12 mouse cellular contexts compared by ENCODE assay signal in the genomic region with DNA sequence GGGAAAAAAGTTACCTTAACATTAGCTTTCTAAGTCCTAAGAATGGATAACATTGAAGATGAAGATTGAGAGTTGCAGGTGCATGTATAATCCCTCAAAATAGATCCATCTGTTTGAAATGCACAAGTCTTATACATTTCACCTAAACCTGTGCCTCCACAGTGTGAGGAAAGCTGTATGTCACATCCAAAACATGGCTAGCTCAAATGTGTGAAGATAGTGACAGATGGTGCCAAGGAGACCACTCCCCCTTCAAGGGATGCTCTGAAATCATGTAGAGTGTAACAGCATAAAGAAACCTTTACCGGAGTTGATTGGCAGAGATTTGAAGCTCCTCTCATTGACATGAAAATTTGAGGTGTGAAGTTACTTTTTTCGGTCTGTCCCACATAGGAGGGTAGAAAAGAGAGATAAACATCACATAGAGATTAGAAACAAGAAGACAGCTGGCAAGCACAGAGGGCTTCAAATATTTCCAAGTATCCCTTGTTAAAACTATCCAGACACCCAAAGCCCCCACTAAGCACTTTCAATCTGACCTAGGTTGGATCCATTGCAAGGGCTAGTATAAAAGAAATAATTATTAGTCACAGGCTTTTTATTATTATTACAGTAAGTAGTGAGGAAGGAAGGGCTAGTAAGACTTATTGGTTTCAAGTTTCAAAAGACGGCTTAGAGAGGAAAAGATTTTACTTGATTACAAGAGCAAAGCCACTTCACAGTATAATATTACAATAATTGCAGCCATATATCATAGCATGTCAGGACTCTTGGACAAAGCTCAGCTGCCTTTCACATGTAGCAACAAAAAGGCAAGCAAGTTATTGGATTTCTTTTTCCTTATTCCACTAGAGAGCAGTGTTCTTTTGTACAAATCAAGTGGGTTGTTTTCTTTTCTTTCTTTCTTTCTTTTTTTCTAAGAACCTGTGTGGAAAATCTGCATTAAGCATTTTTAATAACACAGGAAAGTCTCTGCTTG.
DNase-seq lines count a peak whose midpoint lies in the region; ATAC-seq and TF ChIP-seq lines count a peak whose summit lies in the region.
"Had no signal": no experiment of that assay in that cellular context is flagged by ENCODE, and none has a peak within 500 bp of the region (broad histone marks: within the 10 kb centered on the region; RNA-seq: fewer than 3 reads in every experiment).

No protein-coding gene starts in this region.

- peak; percentile 7 for DNase-seq in kidney, postnatal 14 days
- peak; percentile 6 for DNase-seq in Muller cell, postnatal 12 days (ENCODE audit: inconsistent ontology term)
- DNase-seq in brain, adult 2 months (ENCODE audit: low read depth, low spot score): peak; percentile 4
- DNase-seq in forebrain, postnatal 0 days: peak; percentile 29
- DNase-seq in adrenal gland, postnatal 14 days: no peak
- DNase-seq in B cell, adult 2 months: no peak
- DNase-seq: adrenal gland, adult 2 months; heart, postnatal 14 days had no signal

- WGBS in kidney, embryonic 16.5 days: 46% methylated on average over 3 of the region's 3 CpGs
- WGBS in forebrain, postnatal 0 days: 51% methylated on average over 3 of the region's 3 CpGs

- no peak overlapping the region for H3K4me3 ChIP-seq in kidney, embryonic 16.5 days (ENCODE audit: low read length)
- H3K4me3 ChIP-seq in forebrain, postnatal 0 days (ENCODE audit: low read depth, low read length): no peak overlapping the region
- H3K4me3 ChIP-seq: liver, embryonic 15.5 days had no signal

- no peaks in the 10 kb centered on the region for H3K27me3 ChIP-seq in kidney, embryonic 16.5 days (ENCODE audit: insufficient read depth, low read length)
- H3K27me3 ChIP-seq in forebrain, postnatal 0 days (ENCODE audit: insufficient read depth, low read length): no peaks in the 10 kb centered on the region
- H3K27me3 ChIP-seq: CH12.LX; liver, embryonic 15.5 days had no signal

- no peak overlapping the region for H3K27ac ChIP-seq in kidney, embryonic 16.5 days (ENCODE audit: low read length)
- H3K27ac ChIP-seq in forebrain, postnatal 0 days (ENCODE audit: low read depth, low read length): no peak overlapping the region
- H3K27ac ChIP-seq: liver, embryonic 15.5 days had no signal

- no peak for ATAC-seq in kidney, embryonic 16.5 days (ENCODE audit: low FRiP score, low TSS enrichment)
- no peak for ATAC-seq in forebrain, postnatal 0 days
- ATAC-seq: inflammation-experienced regulatory T-cells, adult 6 months had no signal

- H3K4me2 ChIP-seq in kidney, embryonic 16.5 days (replicated peaks; ENCODE audit: low read depth, low read length): no peak overlapping the region
- H3K4me2 ChIP-seq in forebrain, postnatal 0 days (ENCODE audit: low read depth): no peak overlapping the region
- H3K4me2 ChIP-seq: liver, embryonic 15.5 days had no signal

- no peak overlapping the region for H3K9ac ChIP-seq in kidney, embryonic 16.5 days (replicated peaks; ENCODE audit: low read length)
- H3K9ac ChIP-seq in forebrain, postnatal 0 days: no peak overlapping the region
- H3K9ac ChIP-seq: liver, embryonic 15.5 days had no signal

- H3K9me3 ChIP-seq in kidney, embryonic 16.5 days (ENCODE audit: low read length): no peaks in the 10 kb centered on the region
- no peaks in the 10 kb centered on the region for H3K9me3 ChIP-seq in forebrain, postnatal 0 days (ENCODE audit: low read length)
- H3K9me3 ChIP-seq: liver, embryonic 15.5 days had no signal

- no peaks in the 10 kb centered on the region for H3K4me1 ChIP-seq in kidney, embryonic 16.5 days (ENCODE audit: insufficient read depth, low read length)
- H3K4me1 ChIP-seq in forebrain, postnatal 0 days (ENCODE audit: insufficient read depth): no peaks in the 10 kb centered on the region
- H3K4me1 ChIP-seq: liver, embryonic 15.5 days had no signal

- no peaks in the 10 kb centered on the region for H3K36me3 ChIP-seq in kidney, embryonic 16.5 days (ENCODE audit: insufficient read depth, low read length)
- H3K36me3 ChIP-seq in forebrain, postnatal 0 days (ENCODE audit: insufficient read depth): no peaks in the 10 kb centered on the region
- H3K36me3 ChIP-seq: liver, embryonic 15.5 days had no signal

- TF ChIP-seq CTCF in forebrain, postnatal 0 days (IDR thresholded peaks at IDR 0.05; ENCODE audit: low read depth): peak; percentile 57

Comparison
In these comparisons a context has a peak if more than half of its experiments do, and no peak if none do; other contexts are left out.
1. DNase-seq: peak in kidney, postnatal 14 days (single experiment), Muller cell, postnatal 12 days (single experiment), brain, adult 2 months (single experiment) and forebrain, postnatal 0 days (single experiment); none in adrenal gland, postnatal 14 days (single experiment) and B cell, adult 2 months (0 of 2).